Mouse (Mus musculus) erythroblast, embryonic 14.5 days (primary cell): Measurements from ENCODE around the gene Nt5c3.

ENCODE experiments used
- GATA1 ChIP-seq: IDR thresholded peaks from 2 replicates; pipeline ENCODE4 v1.6.1; 2012; ENCODE audit warnings: low read length, inconsistent platforms, mixed read lengths
- TAL1 ChIP-seq: IDR thresholded peaks from 3 replicates; pipeline ENCODE4 v1.6.1; 2012; ENCODE audit warnings: low read length, inconsistent platforms, mixed read lengths

GRCm38 (mm10) chr6:56843229-56843628, 80.5 kb downstream of the Nt5c3 start:
- no peak for TF ChIP-seq GATA1
- no peak for TF ChIP-seq TAL1
